Mouse (Mus musculus) stomach, embryonic 14.5 days (tissue): ENCODE measurements around the gene Dusp18. TPM values are rescaled to one million over a fixed set of nuclear protein-coding genes. Genes with fewer than 3 reads are reported as not detected.

ENCODE experiments used
- ATAC-seq: fragments of 200-750 bp; cut with Nextera tagmentation; 2 replicates; pipeline ENCODE4 v1.8.0; 2017; ENCODE audit warnings: low read depth, moderate TSS enrichment; ENCODE audit not compliant: insufficient number of reproducible peaks, insufficient read depth, low FRiP score
- H3K27ac ChIP-seq: fragments of 300-500 bp; sonication (generic); 2 replicates; pipeline ENCODE4 v1.5.1; 2014; ENCODE audit warnings: mild to moderate bottlenecking, low read length, moderate library complexity, mixed read lengths
- H3K27me3 ChIP-seq: fragments of 300-500 bp; sonication (generic); 2 replicates; pipeline ENCODE4 v1.6.1; 2014; ENCODE audit warnings: low read length, control low read depth, mixed read lengths; ENCODE audit not compliant: control insufficient read depth, insufficient read depth
- H3K36me3 ChIP-seq: fragments of 300-500 bp; sonication (generic); 2 replicates; pipeline ENCODE4 v1.6.1; 2014; ENCODE audit warnings: mild to moderate bottlenecking, control low read depth, low read length, moderate library complexity, mixed read lengths; ENCODE audit not compliant: control insufficient read depth, insufficient read depth
- H3K4me1 ChIP-seq: fragments of 300-500 bp; sonication (generic); 2 replicates; pipeline ENCODE4 v1.6.1; 2014; ENCODE audit warnings: low read length, control low read depth, mixed read lengths; ENCODE audit not compliant: control insufficient read depth, insufficient read depth
- H3K4me2 ChIP-seq: fragments of 300-500 bp; sonication (generic); replicated peaks from 2 replicates; pipeline ENCODE4 v1.6.1; 2014; ENCODE audit warnings: low read depth, low read length, control low read depth
- H3K4me3 ChIP-seq: fragments of 300-500 bp; sonication (generic); 2 replicates; pipeline ENCODE4 v1.5.1; 2014; ENCODE audit warnings: low read depth, low read length, control low read depth
- H3K9ac ChIP-seq: fragments of 300-500 bp; sonication (generic); replicated peaks from 2 replicates; pipeline ENCODE4 v1.6.1; 2014; ENCODE audit warnings: low read depth, mild to moderate bottlenecking, control low read depth, low read length, moderate library complexity, mixed read lengths
- H3K9me3 ChIP-seq: fragments of 300-500 bp; sonication (generic); 2 replicates; pipeline ENCODE4 v1.6.1; 2016; ENCODE audit warnings: low read depth, low read length, control low read depth; ENCODE audit not compliant: control insufficient read depth
- WGBS: fragments of 180-500 bp; shearing (Covaris S2); extraction: QIAGEN DNeasy Blood & Tissue Kit; methylation state at CpG from one replicate; pipeline ENCODE4 v1.1.7; 2014; 5-methylcytosine and 5-hydroxymethylcytosine counted together
- polyA plus RNA-seq: library from polyadenylated mRNA; unstranded; fragments of >200 nt; fragmentation: Nextera tagmentation; extraction: Ambion mirVana; gene quantifications from 2 replicates; pipeline ENCODE4 v1.2.1, GENCODE M21; 2014

The Dusp18 gene
- polyA plus RNA-seq, 1 experiment from 2014 or later, result 13.2 TPM

DNA sequence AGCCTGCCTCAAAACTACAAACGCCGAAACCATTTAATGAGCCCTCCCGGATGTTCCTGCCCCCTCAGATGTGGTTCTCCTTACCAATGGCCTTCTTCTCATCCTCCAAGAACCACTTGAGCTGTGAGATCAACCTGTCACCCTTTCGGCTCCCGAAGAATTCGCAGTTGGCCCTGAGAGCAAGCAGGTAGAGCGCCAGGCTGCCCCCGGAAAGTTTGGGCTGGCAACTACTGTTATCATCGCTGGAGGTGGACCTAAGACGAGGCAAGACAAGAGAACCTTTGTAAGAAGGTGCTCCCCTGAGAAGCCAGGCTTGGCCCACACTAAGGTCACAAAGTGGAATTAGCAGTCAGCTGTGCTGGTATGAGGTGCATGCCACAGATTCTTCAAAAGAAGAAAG is 30.9 kb downstream of the Dusp18 start:
- Histone ChIP-seq H3K9ac (no peak overlapping the region), H3K9me3 (no peaks in the 10 kb centered on the region), H3K4me1 (no peaks in the 10 kb centered on the region), H3K4me3 (no peak overlapping the region), H3K36me3 (peaks cover 6% of the 10 kb centered on the region; the same call in 1 of the 2 replicates), H3K27ac (no peak overlapping the region), H3K4me2 (no peak overlapping the region), H3K27me3 (no peaks in the 10 kb centered on the region)
- ATAC-seq, result no peak
- WGBS, result 91% methylated on average over 10 of the region's 10 CpGs

DNA sequence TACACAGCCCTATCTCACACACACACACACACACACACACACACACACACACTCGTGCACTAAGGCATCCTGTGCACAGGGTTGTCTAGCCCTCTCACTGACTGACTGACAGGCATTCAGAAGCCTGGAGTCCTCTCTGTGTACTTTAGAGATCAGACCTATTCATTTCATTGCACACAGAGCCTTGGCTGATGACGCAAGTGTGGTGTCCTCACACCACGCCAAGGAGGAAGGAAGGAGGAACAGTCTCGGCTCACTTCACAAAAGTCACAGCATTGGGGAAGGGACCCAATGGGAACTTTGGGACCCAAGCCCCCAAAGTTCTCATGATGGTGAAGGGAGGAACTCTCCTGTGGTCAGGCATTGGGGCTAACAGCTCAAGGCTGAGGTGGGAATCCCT is 35.0 kb downstream of the Dusp18 start:
- Histone ChIP-seq H3K4me2 (no peak overlapping the region), H3K4me3 (no peak overlapping the region), H3K27me3 (no peaks in the 10 kb centered on the region), H3K9ac (no peak overlapping the region), H3K27ac (no peak overlapping the region), H3K4me1 (peaks cover 8% of the 10 kb centered on the region), H3K9me3 (no peaks in the 10 kb centered on the region), H3K36me3 (no peaks in the 10 kb centered on the region; the same call in 1 of the 2 replicates)
- WGBS, result 75% methylated on average over 4 of the region's 4 CpGs
- ATAC-seq, result no peak

DNA sequence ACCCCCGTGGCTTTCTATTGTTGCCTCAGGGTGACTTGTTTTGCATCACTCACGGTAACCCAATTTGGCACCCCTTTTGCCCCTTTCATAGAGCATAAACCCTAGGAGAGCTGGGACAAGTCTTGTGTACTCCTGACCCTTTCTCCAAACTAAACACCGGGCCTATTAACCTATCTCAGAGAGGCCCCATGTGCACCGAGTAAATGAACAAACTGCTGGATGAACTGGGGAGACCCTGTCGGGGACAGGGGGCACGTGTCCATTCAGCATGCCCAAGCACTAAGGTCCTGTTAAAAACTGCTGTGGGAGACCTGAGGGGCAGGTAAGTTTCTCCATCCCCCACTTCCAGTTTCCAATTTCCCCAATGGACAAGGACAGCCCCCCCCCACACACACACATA is 35.9 kb downstream of the Dusp18 start:
- Histone ChIP-seq H3K4me1 (peaks cover 8% of the 10 kb centered on the region), H3K4me2 (peak overlapping the region; percentile 69), H3K4me3 (peak overlapping the region; percentile 39), H3K27ac (no peak overlapping the region), H3K9ac (peak overlapping the region; percentile 28; the same call in 1 of the 2 replicates), H3K36me3 (no peaks in the 10 kb centered on the region), H3K27me3 (no peaks in the 10 kb centered on the region), H3K9me3 (no peaks in the 10 kb centered on the region)
- 0 out of 2 replicates have a peak, but pooled peaks have one; percentile 20 for ATAC-seq
- WGBS, result 29% methylated on average over 6 of the region's 6 CpGs

- Histone ChIP-seq H3K9me3 (no peaks in the 10 kb centered on the region), H3K4me3 (peak within 1 kb of the TSS; percentile 39), H3K4me1 (peaks cover 8% of the 10 kb centered on the region), H3K4me2 (peak within 1 kb of the TSS; percentile 69), H3K9ac (peak within 1 kb of the TSS; percentile 28; the same call in 1 of the 2 replicates), H3K27ac (no peak within 1 kb of the TSS), H3K27me3 (no peaks in the 10 kb centered on the region), H3K36me3 (no peaks in the 10 kb centered on the region)
- 0% methylated on average over 23 of the region's 26 CpGs for WGBS
- ATAC-seq, result peak; percentile 74
Measured at GRCm38 (mm10) chr11:3931511-3932211, 36.6 kb downstream of the Dusp18 start, which contains the start of gene Tcn2. TSS of gene Tcn2 (minus strand) at chr11:3932159.

DNA sequence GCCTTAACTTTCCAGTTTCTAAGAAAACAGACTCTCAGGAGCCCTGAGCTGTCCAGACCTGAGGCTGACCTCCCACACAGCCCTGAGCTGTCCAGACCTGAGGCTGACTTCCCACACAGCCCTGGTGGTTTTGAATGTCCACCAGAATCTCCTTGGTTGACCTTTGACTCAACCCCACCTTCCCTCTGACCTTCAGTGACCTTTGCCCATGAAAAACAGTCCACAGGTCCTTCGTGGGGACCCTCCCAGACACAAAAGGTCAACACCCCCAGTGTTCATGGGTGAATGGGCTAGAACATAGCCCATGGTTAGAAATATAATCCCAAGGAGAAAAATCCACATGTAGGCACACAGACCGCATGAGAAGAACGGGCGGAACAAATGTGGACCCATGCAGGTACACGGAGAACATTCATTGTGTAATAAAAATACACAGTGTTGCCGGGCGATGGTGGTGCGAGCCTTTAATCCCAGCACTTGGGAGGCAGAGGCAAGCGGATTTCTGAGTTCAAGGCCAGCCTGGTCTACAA is 38.8 kb downstream of the Dusp18 start:
- Histone ChIP-seq H3K9me3 (no peaks in the 10 kb centered on the region), H3K27me3 (no peaks in the 10 kb centered on the region), H3K4me2 (no peak overlapping the region), H3K9ac (no peak overlapping the region), H3K36me3 (no peaks in the 10 kb centered on the region), H3K4me1 (peaks cover 8% of the 10 kb centered on the region), H3K4me3 (no peak overlapping the region), H3K27ac (no peak overlapping the region)
- no peak for ATAC-seq
- 92% methylated on average over 9 of the region's 9 CpGs for WGBS

- no peak overlapping the region for H3K4me3 ChIP-seq
- H3K4me1 ChIP-seq, result peaks cover 8% of the 10 kb centered on the region
- WGBS, result 76% methylated on average over 4 of the region's 4 CpGs
- H3K27me3 ChIP-seq, result no peaks in the 10 kb centered on the region
- no peak overlapping the region for H3K27ac ChIP-seq
- H3K36me3 ChIP-seq, result no peaks in the 10 kb centered on the region
- H3K9ac ChIP-seq, result no peak overlapping the region
- no peaks in the 10 kb centered on the region for H3K9me3 ChIP-seq
- no peak for ATAC-seq
- no peak overlapping the region for H3K4me2 ChIP-seq
Measured at GRCm38 (mm10) chr11:3935135-3935534, 40.1 kb downstream of the Dusp18 start.

DNA sequence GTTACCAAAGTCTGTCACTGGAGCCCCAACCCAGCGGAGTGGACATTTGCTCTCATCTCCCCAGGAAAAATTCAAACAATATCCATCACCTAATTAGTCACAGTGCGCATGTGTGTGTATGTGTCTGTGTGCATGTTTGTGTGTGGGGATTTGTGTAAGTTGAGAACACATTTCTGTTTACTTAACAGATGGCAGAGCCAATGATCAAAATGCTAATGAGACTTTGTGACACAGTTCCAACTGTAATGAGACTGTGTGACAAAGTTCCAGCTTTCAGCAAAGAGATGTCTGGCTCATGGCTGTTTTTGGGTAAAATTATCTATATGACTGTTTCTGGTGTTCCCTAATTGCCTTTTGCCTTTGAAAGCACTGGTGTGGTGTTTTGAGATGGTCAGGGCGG is 41.3 kb downstream of the Dusp18 start:
- H3K4me2 ChIP-seq, result no peak overlapping the region
- 87% methylated on average over 3 of the region's 3 CpGs for WGBS
- H3K27ac ChIP-seq, result no peak overlapping the region
- no peaks in the 10 kb centered on the region for H3K36me3 ChIP-seq
- no peaks in the 10 kb centered on the region for H3K27me3 ChIP-seq
- H3K4me3 ChIP-seq, result no peak overlapping the region
- ATAC-seq, result no peak
- peaks cover 5% of the 10 kb centered on the region for H3K4me1 ChIP-seq
- H3K9me3 ChIP-seq, result no peaks in the 10 kb centered on the region
- no peak overlapping the region for H3K9ac ChIP-seq

DNA sequence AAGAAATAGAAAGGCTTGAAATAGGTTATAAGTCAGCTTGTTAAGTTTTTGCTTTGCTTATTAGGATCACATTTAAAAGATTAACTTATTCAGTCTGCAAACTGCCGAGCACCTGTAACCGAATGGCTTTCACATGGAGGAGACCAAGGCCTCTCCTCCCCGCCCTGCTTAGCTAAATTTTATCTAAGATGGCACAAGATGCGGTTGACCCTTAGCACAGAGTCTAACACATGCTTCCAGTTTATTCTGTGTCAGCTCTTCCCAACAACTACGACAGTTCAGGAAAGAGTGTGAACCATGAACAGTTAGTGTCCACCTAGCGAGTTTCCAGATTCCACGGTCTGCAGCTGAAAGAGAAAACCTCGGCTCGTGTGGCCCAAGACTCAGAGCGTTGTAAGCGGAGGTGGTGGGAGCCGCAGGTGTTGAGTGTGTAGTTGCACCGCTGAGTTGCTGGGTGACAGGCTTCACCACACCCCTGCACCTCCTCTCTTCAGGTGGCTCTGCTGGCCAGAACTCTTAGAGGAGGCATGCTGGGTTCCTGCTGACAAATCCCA is 42.4 kb downstream of the Dusp18 start:
- whole genome bisulfite sequencing, result 67% methylated on average over 13 of the region's 13 CpGs
- Histone ChIP-seq H3K27ac (no peak overlapping the region), H3K4me1 (no peaks in the 10 kb centered on the region), H3K9me3 (no peaks in the 10 kb centered on the region), H3K36me3 (no peaks in the 10 kb centered on the region), H3K9ac (no peak overlapping the region), H3K27me3 (no peaks in the 10 kb centered on the region), H3K4me3 (no peak overlapping the region), H3K4me2 (no peak overlapping the region)
- no peak for ATAC-seq
